In the genomic region with DNA sequence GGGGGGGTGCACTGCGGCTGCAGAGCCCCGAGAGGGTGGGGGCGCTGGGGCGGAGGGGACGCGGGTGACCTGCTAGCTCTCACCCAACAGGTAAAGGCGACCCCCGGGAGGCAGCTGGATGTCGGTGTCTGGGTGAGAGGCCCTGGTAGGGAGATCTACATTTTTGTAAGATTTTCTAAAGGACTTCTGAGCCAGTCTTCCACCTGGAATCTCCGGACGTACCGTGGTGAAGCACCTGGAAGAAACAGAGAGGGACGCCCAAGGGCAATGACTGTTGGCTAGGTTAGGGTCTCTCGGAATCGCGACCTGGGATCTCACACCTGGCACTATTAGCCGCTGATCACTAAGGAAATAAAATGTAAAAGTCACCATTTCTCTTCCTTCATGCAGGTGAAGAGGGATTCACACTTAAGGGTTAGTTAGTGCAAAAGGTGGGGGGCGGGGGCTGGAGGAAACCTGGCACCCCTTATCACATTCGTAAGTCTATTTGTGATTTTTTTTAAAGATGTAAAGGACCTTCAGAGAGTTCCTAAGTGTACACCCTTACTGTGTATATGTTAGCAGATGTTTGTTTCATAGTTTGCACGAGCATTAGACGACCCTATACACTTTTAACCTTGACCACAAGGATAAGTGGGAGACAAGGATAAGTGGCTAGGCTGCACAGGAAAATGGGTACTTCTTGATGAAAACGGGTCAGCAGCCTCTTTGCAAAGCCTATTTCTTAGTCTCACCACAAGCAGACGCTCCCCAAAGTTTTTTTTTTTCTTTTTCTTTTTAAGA, we compare ENCODE assay signal across 8 mouse cellular contexts. TPM values are rescaled to one million over a fixed set of nuclear protein-coding genes. Genes with fewer than 3 reads are reported as not detected.
DNase-seq lines count a peak whose midpoint lies in the region; ATAC-seq lines count a peak whose summit lies in the region.

No protein-coding gene starts in this region.

- H3K9me3 ChIP-seq in kidney, embryonic 15.5 days (replicated peaks), result no peaks in the 10 kb centered on the region
- no peaks in the 10 kb centered on the region for H3K9me3 ChIP-seq in embryonic facial prominence, embryonic 12.5 days
- H3K9me3 ChIP-seq in hindbrain, embryonic 14.5 days (ENCODE audit: control insufficient read depth, low read length), result no peaks in the 10 kb centered on the region
- no peaks in the 10 kb centered on the region for H3K9me3 ChIP-seq in midbrain, embryonic 14.5 days (ENCODE audit: control insufficient read depth, low read length)

- intact Hi-C loops in left cerebral cortex, postnatal 36 days (cut with DNase I), result loop anchor here (1.0 to 10.0 kb wide), 9 partner anchors 9 to 976 kb away; a partner anchor contains a TSS

- peak overlapping the region; percentile 98 for H3K27ac ChIP-seq in kidney, embryonic 15.5 days
- H3K27ac ChIP-seq in embryonic facial prominence, embryonic 12.5 days, result peak overlapping the region; percentile 98
- peak overlapping the region; percentile 95 for H3K27ac ChIP-seq in hindbrain, embryonic 14.5 days
- H3K27ac ChIP-seq in midbrain, embryonic 14.5 days (replicated peaks; ENCODE audit: low read depth, low read length), result peak overlapping the region; percentile 97

- peaks cover 24% of the 10 kb centered on the region for H3K27me3 ChIP-seq in kidney, embryonic 15.5 days
- 0 out of 2 replicates have a peak, but pooled peaks cover 3% of the 10 kb centered on the region for H3K27me3 ChIP-seq in embryonic facial prominence, embryonic 12.5 days
- 0 out of 2 replicates have a peak, but pooled peaks cover 3% of the 10 kb centered on the region for H3K27me3 ChIP-seq in hindbrain, embryonic 14.5 days (ENCODE audit: control insufficient read depth, insufficient read depth, low read length)
- H3K27me3 ChIP-seq in midbrain, embryonic 14.5 days (ENCODE audit: control insufficient read depth, insufficient read depth, low read length), result no peaks in the 10 kb centered on the region

- DNase-seq in kidney, postnatal 10 days, result no peak
- DNase-seq in hindbrain, embryonic 14.5 days (ENCODE audit: low spot score), result peak; percentile 29
- DNase-seq in midbrain, embryonic 14.5 days, result no peak
- DNase-seq in thymus, postnatal 0 days (ENCODE audit: low spot score), result no peak
- no peak for DNase-seq in left cerebral cortex, postnatal 36 days (ENCODE audit: low spot score in 2 of 2)

- peak overlapping the region; percentile 68 for H3K9ac ChIP-seq in kidney, embryonic 15.5 days
- peak overlapping the region; percentile 81 for H3K9ac ChIP-seq in embryonic facial prominence, embryonic 12.5 days
- peak overlapping the region; percentile 84 for H3K9ac ChIP-seq in hindbrain, embryonic 14.5 days
- peak overlapping the region; percentile 85 for H3K9ac ChIP-seq in midbrain, embryonic 14.5 days (replicated peaks; ENCODE audit: low read length)

- 1% methylated on average over 23 of the region's 23 CpGs for WGBS in kidney, embryonic 15.5 days
- WGBS in embryonic facial prominence, embryonic 12.5 days, result under 1% methylated on average over 23 of the region's 23 CpGs
- WGBS in hindbrain, embryonic 14.5 days, result under 1% methylated on average over 23 of the region's 23 CpGs
- WGBS in midbrain, embryonic 14.5 days, result 2% methylated on average over 23 of the region's 23 CpGs

- H3K4me2 ChIP-seq in kidney, embryonic 15.5 days, result peak overlapping the region; percentile 91
- peak overlapping the region; percentile 75 for H3K4me2 ChIP-seq in embryonic facial prominence, embryonic 12.5 days (replicated peaks)
- peak overlapping the region; percentile 90 for H3K4me2 ChIP-seq in hindbrain, embryonic 14.5 days (replicated peaks)
- H3K4me2 ChIP-seq in midbrain, embryonic 14.5 days (ENCODE audit: low read length), result peak overlapping the region; percentile 82

- peaks cover 43% of the 10 kb centered on the region for H3K4me1 ChIP-seq in kidney, embryonic 15.5 days
- peaks cover 34% of the 10 kb centered on the region for H3K4me1 ChIP-seq in embryonic facial prominence, embryonic 12.5 days
- peaks cover 41% of the 10 kb centered on the region for H3K4me1 ChIP-seq in hindbrain, embryonic 14.5 days (replicated peaks; ENCODE audit: control insufficient read depth, insufficient read depth, low read length)
- peaks cover 29% of the 10 kb centered on the region for H3K4me1 ChIP-seq in midbrain, embryonic 14.5 days (ENCODE audit: control insufficient read depth, insufficient read depth, low read length)

- peaks cover 18% of the 10 kb centered on the region for H3K36me3 ChIP-seq in kidney, embryonic 15.5 days
- peaks cover 21% of the 10 kb centered on the region for H3K36me3 ChIP-seq in embryonic facial prominence, embryonic 12.5 days
- 0 out of 2 replicates have a peak, but pooled peaks cover 6% of the 10 kb centered on the region for H3K36me3 ChIP-seq in hindbrain, embryonic 14.5 days (replicated peaks; ENCODE audit: control insufficient read depth, insufficient read depth)
- 0 out of 2 replicates have a peak, but pooled peaks cover 6% of the 10 kb centered on the region for H3K36me3 ChIP-seq in midbrain, embryonic 14.5 days (ENCODE audit: control insufficient read depth, insufficient read depth, low read length)

- peak overlapping the region; percentile 72 for H3K4me3 ChIP-seq in kidney, embryonic 15.5 days (replicated peaks)
- peak overlapping the region; percentile 74 for H3K4me3 ChIP-seq in embryonic facial prominence, embryonic 12.5 days
- peak overlapping the region; percentile 68 for H3K4me3 ChIP-seq in hindbrain, embryonic 14.5 days (replicated peaks; ENCODE audit: low read length)
- H3K4me3 ChIP-seq in midbrain, embryonic 14.5 days (replicated peaks; ENCODE audit: low read depth, low read length), result peak overlapping the region; percentile 75

- ATAC-seq in kidney, embryonic 15.5 days (replicated peaks; ENCODE audit: low FRiP score), result peak; percentile 4; the same call in 1 of the 2 replicates
- peak; percentile 1; the same call in 1 of the 2 replicates for ATAC-seq in embryonic facial prominence, embryonic 12.5 days (ENCODE audit: insufficient number of reproducible peaks, insufficient read depth, low FRiP score, low TSS enrichment)
- no peak for ATAC-seq in hindbrain, embryonic 14.5 days (ENCODE audit: low FRiP score)
- no peak for ATAC-seq in midbrain, embryonic 14.5 days (ENCODE audit: low FRiP score, low TSS enrichment)
- ATAC-seq in inflammation-experienced regulatory T-cells, adult 6 months, result no peak

RNA-seq across cellular contexts. Expression of a gene that starts 0.9 kb away (rescaled TPM):
- polyA plus RNA-seq in kidney, embryonic 15.5 days (2015; fragmentation: Nextera tagmentation; extraction: Ambion mirVana), result 4.1 and 4.3 TPM in 2 replicates
- 14.0 and 14.7 TPM in 2 replicates for polyA plus RNA-seq in embryonic facial prominence, embryonic 12.5 days (2016; fragmentation: Nextera tagmentation; extraction: Ambion mirVana)
- 10.2 and 11.2 TPM in 2 replicates for polyA plus RNA-seq in hindbrain, embryonic 14.5 days (2014; fragmentation: Nextera tagmentation; extraction: Ambion mirVana)
- polyA plus RNA-seq in midbrain, embryonic 14.5 days (2014; fragmentation: Nextera tagmentation; extraction: Ambion mirVana), result 5.5 and 7.9 TPM in 2 replicates
- 0.53 and 0.72 TPM in 2 replicates for polyA plus RNA-seq in thymus, postnatal 0 days (2015; fragmentation: Nextera tagmentation; extraction: Ambion mirVana)
- polyA plus RNA-seq in inflammation-experienced regulatory T-cells, adult 6 months (2017; shearing (Covaris generic)), result not detected
- 10 to 100 TPM; 16.1 to 16.3 TPM for total RNA-seq in left cerebral cortex, postnatal 36 days (2021)

RNA-seq across cellular contexts. Expression of a gene that starts 24.1 kb away (rescaled TPM):
- 9.4 and 9.8 TPM in 2 replicates for polyA plus RNA-seq in kidney, embryonic 15.5 days (2015; fragmentation: Nextera tagmentation; extraction: Ambion mirVana)
- 7.3 and 7.6 TPM in 2 replicates for polyA plus RNA-seq in embryonic facial prominence, embryonic 12.5 days (2016; fragmentation: Nextera tagmentation; extraction: Ambion mirVana)
- polyA plus RNA-seq in hindbrain, embryonic 14.5 days (2014; fragmentation: Nextera tagmentation; extraction: Ambion mirVana), result 2.6 and 3.1 TPM in 2 replicates
- polyA plus RNA-seq in midbrain, embryonic 14.5 days (2014; fragmentation: Nextera tagmentation; extraction: Ambion mirVana), result 2.9 and 3.2 TPM in 2 replicates
- polyA plus RNA-seq in thymus, postnatal 0 days (2015; fragmentation: Nextera tagmentation; extraction: Ambion mirVana), result 7.2 and 7.6 TPM in 2 replicates
- polyA plus RNA-seq in inflammation-experienced regulatory T-cells, adult 6 months (2017; shearing (Covaris generic)), result 10 to 100 TPM; 15.3 to 21.5 (median 20.5) TPM
- total RNA-seq in left cerebral cortex, postnatal 36 days (2021), result 1 to 10 TPM; 6.6 to 7.7 TPM

RNA-seq across cellular contexts. Expression of a gene that starts 59.2 kb away (rescaled TPM):
- 11.4 and 11.9 TPM in 2 replicates for polyA plus RNA-seq in kidney, embryonic 15.5 days (2015; fragmentation: Nextera tagmentation; extraction: Ambion mirVana)
- polyA plus RNA-seq in embryonic facial prominence, embryonic 12.5 days (2016; fragmentation: Nextera tagmentation; extraction: Ambion mirVana), result 29.5 and 34.3 TPM in 2 replicates
- 32.6 and 34.5 TPM in 2 replicates for polyA plus RNA-seq in hindbrain, embryonic 14.5 days (2014; fragmentation: Nextera tagmentation; extraction: Ambion mirVana)
- polyA plus RNA-seq in midbrain, embryonic 14.5 days (2014; fragmentation: Nextera tagmentation; extraction: Ambion mirVana), result 21.5 and 27.9 TPM in 2 replicates
- 1.5 TPM in 2 replicates for polyA plus RNA-seq in thymus, postnatal 0 days (2015; fragmentation: Nextera tagmentation; extraction: Ambion mirVana)
- polyA plus RNA-seq in inflammation-experienced regulatory T-cells, adult 6 months (2017; shearing (Covaris generic)), result not detected
- total RNA-seq in left cerebral cortex, postnatal 36 days (2021), result not detected

Comparison
In these comparisons a context has a peak if more than half of its experiments do, and no peak if none do; other contexts are left out.
1. ATAC-seq: peak in kidney, embryonic 15.5 days (single experiment) and embryonic facial prominence, embryonic 12.5 days (single experiment); none in hindbrain, embryonic 14.5 days (single experiment), midbrain, embryonic 14.5 days (single experiment) and inflammation-experienced regulatory T-cells, adult 6 months (single experiment).
2. Peak in every context shown above with its lines, with median percentiles within 50 percentile points of each other: H3K27ac ChIP-seq, H3K4me2 ChIP-seq, H3K4me3 ChIP-seq and H3K9ac ChIP-seq.